Mouse (Mus musculus) retina, embryonic 14.5 days (tissue): Measurements from ENCODE around the gene Pinlyp.
A peak's percentile ranks its signal among the peaks of the same experiment; 100 is the strongest.

ENCODE experiments used
- DNase-seq: peaks from one replicate; pipeline ENCODE4 v3.0.0-alpha.2; 2015; ENCODE audit warnings: low spot score

Pinlyp gene

DNA sequence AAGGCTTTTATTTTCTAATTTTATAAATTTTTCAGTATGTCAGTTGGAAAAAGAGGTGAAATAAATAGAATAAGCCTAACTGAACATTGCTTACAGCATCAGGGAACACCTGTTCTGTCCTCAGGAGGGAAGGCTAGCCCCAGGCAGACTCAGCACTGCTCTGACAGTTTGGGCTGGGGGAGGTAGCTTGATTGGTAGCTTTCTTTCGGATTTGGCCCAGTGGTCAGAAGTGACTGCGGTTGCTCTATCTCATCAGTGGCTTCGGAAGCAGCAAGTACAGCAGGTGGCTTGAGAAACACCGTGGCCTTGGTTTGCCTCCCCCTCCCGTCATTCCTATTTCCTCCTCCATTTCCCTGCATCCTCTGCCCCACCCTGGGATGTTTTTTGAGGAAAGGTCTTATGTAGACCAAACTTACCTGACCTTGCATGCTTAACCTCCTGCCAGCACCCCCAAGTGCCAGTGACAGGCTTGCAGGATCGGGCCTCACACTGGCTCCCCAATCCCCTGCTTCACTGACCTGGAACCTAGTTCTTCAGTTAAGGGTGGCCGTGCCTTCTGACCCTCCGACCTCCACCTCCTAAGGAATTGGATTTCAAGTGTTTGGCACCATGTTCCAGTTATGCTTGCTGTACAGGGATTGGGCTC, 17.4 kb upstream of the Pinlyp start:
- DNase-seq, result no peak

DNA sequence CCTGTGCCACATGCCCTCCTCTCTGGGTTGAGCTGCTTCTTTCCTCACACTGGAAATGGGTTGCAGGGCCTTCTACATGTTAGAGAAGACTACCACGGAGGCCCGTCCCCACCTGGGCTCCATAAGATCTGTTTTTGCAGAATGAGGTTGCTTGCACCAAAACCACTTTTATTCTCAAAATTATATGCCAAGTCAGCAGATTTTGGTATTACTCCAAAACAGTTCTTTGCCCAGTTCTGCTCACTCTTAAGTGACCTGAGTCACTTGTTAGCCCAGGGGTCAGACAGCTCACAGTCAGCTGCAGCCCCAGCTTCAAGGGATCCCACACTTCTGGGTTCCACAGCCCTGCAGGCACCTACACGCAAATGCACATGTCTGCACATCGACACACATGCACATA, 15.5 kb upstream of the Pinlyp start:
- no peak for DNase-seq

DNA sequence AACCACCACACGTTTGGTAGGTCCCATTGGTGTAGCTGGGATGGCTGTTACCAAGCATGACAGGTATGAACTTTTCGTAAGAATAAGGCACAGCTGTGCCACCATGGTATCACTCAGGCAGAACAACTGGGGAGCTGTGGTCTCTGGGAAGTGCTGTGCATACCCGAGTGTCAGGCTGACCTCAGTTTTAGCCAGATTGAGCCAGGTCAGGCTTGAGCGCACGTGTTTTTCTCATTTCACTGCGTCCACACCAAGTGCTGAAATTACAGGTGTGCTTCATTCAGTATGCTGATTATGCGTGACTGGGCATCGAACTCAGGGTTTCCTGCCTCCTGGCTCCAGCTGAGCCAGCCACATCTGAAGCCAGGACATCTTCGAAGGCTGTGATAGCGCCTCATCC, 9.9 kb upstream of the Pinlyp start:
- no peak for DNase-seq

DNA sequence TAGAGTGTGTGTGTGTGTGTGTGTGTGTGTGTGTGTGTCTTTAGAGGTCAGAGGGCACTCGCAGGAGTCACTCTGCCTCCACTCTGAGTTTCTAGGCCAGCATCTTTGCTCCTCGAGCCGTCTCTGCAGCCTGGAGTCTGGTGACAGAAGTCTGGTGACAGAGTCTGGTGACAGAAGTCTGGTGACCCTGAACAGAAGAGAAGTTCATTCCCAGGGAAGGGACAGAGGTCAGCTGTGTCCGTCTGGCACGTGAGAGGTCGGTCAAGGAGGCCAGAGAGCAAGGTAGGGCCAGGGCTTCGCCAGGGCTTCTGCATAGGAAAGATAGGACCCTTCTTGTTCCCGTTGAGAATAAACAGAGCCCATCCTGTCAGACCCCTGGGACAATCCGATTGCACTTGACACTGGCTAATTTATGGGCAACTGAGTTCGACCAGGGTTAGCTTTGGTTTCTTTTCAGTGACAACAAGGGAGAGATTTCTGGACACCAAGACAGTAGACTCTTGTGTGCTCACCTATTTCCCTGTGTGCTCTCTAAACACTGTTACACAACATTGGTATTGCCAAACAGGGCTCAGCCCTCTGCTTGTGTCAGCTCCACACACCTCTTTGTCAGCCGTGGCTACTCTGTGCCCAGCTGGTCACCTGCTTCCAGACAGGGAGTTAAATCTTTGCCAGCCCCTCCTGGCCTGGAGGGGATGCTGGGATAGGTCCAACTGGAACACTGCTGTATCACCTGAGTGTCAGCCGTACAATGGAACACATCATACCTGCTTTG, 6.3 kb upstream of the Pinlyp start:
- DNase-seq, result no peak

DNA sequence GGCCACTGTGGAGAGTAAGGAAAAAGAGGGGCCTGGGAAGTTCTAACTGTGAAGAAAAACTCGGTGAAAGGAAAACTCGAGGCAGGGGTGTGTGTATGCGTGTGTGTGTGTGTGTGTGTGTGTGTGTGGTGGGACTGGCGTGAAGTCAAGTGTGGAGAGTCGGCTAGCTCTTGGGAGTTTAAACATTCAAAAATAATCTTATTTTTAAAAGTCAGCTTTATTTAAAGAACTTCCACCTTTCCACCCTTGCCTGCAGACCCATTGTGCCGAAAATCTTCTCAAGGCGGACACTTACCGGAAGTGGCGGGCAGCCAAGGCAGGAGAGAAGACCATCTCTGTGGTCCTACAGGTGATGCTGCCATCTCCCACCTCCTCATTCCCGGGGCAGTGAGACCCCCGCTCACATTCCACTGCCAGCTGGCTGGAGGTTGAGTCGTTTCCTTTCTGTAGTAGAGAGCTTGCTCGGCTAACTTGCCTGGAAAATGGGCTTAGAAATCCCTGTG, 1.7 kb upstream of the Pinlyp start:
- DNase-seq, result no peak

DNA sequence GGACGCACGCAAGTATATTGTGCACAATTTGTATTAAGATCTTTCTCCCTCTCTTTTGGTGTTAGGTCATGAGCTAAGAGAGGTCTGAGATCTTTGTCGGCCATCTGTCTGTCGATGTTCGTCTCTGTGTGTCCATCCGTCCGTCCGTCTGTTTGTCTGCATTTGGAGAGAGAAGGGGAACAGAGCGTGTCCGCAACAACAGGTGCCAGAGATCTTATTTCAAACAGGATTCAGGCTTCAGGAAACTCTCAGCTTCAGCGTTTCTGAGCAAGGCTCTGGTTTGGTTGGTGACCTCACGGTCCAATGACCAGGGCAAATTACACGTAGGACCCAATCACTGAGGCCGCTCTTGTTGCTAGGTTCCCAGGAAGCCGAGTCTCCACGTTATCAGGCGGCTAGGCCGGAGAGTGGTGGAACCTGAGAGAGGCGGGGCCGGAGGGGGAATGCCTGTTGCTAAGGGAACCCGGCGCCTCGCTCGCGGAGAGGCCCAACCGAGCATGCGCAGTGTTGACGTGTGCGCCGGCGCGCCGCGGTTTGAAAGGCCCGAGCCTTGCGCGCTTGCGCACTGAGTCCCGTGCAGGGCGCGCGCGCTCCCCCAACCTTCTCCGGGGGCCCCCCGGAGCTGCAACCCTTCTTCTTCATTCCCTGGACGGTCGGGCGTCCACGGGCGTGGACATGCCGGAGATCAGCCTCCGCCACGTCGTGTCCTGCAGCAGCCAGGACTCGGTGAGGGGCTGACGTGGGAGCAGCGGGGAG, 894 bp upstream of the Pinlyp start:
- DNase-seq, result peak; percentile 99

DNA sequence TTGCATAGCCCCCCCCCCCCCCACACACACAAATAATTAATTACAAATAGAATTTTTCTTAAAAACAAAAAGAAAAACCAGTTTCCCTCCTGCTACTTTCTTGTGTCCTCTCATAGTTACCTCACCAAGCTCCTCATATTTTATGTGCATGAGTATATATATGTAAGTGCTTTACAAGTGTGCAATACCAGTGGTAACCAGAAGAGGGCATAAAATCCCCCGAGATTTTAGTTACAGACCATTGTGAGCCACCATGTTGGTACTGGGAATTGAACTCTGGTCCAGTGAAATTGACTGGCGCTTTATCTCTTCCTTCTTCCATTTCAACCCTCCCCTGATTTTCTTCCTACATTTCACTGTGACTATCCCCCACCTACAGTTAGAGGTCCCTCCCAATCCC, 1.4 kb downstream of the Pinlyp start:
- DNase-seq, result peak; percentile 43

DNA sequence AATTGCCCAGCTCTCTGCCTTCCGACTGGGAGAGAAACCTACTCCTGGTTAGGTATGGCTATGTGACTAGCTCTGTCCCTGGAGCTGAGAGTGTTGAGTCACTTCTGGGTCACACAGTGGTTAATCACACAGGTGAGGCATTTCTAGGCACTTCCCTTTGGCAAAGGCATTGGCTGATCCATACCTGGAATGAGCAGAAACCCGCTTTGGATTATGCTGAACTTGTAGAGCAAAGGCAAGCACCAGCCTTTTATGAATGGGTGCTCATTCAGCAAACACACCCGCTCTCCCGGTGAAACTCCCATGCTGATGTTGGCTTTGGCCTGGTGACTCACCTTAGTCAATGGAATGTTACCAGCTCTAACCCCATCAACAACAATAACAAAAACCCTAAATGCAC, 6.2 kb downstream of the Pinlyp start:
- no peak for DNase-seq

DNA sequence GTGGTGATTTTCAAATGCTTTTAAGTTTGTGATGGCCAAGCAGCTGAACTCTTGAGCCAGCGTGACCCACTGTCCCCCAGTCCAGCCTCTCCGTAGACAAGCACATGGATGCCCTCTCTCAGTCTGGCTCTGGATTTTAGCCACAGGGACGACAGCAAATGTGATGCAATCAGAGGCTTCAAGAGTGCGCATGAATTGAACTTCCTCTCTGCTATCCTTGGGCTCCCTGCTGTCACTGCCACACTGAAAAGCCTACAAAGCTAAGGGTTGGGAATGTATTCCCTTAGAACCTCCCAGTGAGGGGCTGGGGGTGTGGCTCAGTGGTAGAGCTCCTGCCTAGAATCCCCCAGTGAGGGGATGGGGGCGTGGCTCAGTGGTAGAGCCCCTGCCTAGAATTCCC, 7.2 kb downstream of the Pinlyp start:
- no peak for DNase-seq

DNA sequence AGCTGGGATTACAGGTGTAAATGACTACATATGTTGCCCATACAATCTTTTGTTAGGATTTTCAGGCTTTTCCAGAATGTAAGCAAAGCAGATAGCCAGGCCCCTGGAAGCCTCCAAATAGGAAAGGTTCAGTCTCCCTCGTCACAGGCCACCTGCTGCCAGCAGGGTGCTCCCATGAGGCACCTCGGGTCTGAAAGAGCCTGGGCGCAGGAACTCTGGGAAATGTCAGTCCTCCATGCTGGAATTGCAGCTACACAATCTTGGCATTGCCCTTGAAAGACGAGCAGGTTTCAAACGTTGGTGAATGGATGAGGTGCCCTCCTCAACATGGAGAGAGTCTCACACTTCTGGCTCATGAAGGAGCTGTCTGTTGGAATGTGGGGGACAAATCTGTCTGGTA, 7.8 kb downstream of the Pinlyp start:
- DNase-seq, result no peak

DNA sequence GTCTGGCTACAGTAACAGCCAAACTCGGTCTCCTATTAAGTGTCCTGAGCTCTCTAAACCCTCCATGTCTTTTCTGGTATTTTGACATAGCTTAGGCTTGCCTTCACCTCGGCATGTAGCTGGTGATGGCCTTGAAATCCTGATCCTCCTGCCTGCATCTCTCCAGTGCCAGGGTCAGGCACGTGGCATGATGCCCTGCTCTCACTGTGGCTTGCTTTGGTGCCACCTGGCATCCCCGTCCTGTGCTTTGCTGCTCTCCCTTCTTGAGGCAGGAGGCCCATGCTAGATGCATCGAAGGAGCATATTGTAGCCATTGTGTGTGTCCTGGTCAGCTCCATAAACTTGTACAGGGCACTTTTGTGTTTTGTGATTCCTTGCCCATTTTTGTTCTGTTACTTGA, 8.3 kb downstream of the Pinlyp start:
- no peak for DNase-seq

DNA sequence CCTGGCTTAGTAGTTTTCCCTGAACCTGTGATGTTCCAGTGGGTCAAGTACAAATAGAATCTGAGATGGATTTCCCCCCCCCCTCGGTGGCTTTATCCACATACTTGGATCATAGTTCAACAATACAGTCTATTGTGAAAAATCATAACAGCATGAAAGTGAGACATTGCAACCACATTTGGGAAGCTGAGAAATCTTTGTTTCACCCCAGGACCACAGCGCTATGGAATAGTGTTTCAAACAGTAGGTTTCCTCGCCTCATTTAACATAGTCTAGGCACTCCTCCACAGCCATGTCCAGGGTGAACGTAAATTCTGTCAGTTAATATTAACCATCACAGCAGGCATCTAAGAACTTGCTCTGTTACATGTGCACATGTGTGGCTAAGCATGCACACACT, 8.8 kb downstream of the Pinlyp start:
- no peak for DNase-seq

DNA sequence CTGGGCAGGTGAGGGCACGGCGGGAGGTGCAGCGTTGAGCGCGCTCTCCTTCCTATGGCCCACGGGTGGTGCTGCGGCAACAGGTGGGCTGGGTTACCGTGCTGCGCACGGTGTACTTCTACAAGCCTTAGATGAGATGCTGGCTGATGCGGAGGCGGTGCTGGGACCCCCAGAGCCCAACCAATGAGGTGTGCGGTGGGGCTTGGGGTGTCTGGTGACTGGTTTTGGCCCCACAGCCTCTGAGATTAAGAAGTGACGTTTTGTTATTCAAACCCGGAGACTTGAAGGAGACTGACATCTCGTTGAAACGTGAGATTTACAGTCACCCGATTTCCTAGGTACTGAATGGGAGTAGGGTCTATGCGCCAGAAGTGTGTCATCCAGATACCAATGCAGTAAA, 11.6 kb downstream of the Pinlyp start:
- DNase-seq, result no peak

DNA sequence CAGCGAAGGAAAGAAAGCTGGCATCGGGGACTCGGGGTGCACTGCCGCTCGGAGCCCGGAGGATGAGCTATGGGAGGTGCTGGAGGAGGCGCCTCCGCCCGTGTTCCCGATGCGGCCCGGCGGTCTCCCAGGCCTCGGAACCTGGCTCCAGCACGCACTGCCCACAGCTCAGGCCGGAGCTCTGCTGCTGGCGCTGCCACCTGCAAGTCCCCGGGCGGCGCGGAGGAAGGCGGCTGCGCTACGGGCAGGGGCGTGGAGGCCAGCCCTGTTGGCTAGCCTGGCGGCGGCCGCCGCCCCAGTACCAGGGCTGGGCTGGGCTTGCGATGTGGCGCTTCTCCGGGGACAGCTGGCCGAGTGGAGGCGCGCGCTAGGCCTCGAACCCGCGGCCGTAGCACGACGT, 12.1 kb downstream of the Pinlyp start:
- no peak for DNase-seq

DNA sequence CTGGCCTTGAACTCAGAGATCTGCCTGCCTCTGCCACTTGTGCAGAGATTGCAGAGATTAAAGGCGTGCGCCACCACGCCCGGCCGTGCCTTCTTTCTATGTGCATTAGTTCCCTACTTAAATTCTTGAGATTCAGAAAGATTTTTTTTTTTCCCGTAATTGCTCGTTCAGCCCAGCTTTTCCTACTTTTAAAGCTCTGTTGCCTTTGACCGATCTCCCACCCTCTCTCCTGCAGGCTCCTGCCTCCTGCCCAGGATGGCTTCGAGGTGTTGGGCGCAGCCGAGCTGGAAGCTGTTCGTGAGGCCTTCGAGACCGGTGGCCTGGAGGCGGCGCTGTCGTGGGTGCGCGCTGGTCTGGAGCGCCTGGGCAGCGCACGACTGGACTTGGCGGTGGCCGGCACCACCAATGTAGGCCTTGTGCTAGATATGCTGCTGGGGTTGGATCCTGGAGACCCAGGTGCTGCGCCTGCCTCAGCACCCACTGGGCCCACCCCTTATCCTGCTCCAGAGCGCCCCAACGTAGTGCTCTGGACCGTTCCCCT, 12.8 kb downstream of the Pinlyp start:
- DNase-seq, result no peak

DNA sequence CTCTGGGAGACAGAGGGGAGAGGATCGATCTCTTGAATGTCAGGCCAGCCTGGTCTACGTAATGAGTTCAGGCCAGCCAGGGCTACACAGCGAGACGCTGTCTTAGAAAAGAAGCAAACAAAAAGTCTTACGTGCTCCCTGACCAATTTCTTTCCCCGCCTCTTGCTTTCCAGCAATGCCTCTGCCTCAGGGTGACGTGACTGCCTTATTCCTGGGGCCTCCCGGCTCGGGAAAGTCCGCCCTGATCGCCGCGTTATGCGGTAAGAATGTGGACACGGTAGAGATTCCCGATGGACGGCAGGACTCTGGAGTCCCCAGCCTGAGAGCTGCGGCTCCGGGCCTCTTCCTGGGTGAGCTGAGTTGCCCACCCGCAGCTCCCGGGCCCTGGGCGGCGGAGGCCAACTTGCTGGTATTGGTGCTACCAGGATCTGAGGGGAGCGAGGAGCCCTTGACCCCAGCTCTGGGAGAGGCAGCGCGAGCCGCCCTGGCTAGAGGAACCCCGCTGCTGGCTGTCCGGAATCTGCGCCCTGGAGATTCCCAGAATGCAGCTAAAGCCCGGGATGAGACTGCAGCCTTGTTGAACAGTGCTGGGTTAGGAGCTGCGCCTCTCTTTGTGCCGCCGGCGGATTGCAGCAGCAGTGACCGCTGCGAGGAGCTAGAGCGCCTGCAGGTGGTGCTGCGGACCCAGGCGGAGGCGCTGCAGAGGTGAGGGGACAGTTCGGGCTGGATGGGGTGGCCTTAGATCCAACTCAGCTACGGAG, 14.5 kb downstream of the Pinlyp start:
- DNase-seq, result peak; percentile 88

DNA sequence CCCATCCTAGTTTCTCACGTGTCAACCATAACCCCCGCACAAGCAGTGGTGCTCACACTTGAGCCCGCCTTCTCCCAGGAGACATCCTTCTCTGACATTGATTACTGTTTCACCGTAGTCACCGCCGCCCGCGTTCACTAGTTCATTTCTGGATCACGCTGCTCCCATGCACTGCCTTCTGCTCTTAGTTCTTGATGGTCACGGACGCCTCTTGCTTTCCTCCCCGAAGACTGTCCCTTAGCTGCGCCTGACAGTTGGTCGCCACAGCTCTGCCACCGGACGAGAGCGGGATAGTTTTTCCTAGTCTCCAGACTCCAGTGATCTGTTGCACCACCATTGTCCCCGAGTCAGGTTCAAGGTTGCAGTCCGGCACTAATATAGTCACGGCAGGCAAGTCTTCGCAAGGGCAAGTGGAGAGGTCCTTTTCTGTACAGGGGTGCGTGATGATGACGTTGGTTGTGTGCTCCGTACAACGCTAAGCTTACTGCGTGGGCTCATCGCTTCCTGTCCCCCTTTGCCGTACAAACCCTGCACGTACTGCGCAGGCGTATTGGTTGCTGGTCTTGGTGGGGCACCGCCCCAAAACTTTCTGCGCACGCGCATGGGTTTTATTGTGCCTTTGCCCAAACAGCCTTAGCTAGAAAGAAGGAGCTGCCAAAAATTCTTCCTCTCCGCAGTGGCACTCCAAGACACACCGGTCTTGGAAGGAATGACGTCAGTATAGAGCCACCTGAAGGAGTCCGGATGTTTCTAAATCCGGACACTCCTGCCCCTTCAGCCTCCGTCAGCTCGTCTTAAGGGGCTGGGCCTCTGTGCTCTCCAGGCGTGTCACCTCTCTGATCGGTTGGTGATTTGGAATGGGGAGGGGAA, 15.6 kb downstream of the Pinlyp start, which contains the start of gene Irgq:
Irgq (plus strand) TSS at position 628 of the 870 bp plus-strand sequence.
- peak; percentile 100 for DNase-seq

DNA sequence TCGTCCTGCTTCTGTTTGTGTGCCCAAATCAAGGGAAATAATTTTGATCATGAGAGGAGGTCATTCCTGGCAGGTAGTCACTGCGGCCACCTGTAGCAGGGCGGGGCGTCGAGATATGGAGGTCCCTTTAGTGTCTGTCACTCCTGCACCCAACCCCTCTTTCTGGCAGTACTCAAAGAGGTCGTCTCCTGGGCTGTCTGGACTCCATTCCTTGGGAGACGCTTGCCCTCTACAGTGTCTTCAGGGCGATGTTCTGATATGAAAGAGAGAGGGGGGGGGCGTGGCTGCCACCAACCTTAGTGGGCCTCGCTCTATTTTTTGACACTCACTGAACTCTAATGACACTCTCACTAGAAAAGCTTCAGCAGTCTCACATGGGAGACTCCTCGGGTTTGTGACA, 16.3 kb downstream of the Pinlyp start:
- DNase-seq, result no peak

DNA sequence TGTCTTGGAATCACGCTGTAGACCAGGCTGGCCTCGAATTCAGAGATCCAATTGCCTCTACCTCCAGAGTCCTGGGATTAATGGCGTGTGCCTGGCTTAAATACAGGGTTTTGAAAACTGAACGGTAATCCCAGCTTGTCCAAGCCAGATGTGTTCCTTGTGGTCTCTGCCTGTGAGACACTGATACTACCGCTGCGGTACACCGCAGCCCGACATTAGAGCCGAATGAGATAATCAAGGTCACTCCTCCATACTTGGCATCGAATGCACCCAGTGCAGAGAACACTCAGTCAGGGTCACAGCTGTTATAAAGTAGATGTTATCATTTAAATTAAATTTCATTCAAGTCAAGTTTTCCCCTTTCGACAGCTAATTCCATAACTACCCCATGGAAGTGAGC, 17.1 kb downstream of the Pinlyp start:
- no peak for DNase-seq

DNA sequence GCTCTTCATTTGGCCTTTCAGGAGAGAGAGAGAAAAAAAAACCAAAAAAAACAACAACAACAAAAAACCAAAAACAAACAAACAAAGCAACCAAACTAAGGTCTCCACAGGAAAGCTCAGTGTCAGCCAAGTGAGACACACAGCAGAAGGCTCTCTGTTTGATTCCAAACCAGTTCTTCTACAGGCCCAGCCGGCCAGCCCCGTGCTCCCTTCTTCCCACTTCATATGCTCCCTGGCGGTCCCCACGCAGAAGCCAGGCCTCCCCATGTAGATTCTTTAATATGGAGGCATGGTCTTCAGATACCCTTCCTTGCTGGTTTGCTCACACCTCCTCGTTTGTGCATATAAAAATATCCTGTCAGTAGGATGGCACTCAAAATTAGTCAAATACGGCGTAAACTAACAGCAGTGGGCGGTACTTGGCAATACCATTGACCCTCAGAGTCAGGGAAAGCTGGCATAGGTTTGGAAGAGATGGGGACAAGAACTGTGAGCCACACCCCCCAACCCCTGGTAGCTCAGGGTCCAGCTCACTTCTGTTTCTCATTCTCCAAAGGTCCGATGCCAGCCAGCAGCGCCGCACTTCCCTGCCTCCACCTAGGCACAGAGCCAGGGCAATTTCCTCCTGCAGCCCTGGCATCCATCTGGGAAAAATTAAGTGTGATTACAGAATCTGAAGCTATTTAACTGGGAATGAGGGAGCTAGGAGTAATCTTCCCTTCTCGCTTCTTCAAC, 20.1 kb downstream of the Pinlyp start:
- no peak for DNase-seq
